Mouse (Mus musculus) urinary bladder, adult 18-20 months (tissue): ENCODE measurements around the gene Sh2d2a.
"Not testable (repeated sequence)": the region's sequence is repeated elsewhere in the genome, so short reads cannot be mapped to it uniquely, and the experiment has no call there.

Experiments used
- DNase-seq, 2 experiments: peaks; one replicate each; pipeline ENCODE4 v3.0.0; 2022; ENCODE audit warnings: low spot score in 2 of 2, mixed read lengths in 2 of 2

Sh2d2a gene

DNA sequence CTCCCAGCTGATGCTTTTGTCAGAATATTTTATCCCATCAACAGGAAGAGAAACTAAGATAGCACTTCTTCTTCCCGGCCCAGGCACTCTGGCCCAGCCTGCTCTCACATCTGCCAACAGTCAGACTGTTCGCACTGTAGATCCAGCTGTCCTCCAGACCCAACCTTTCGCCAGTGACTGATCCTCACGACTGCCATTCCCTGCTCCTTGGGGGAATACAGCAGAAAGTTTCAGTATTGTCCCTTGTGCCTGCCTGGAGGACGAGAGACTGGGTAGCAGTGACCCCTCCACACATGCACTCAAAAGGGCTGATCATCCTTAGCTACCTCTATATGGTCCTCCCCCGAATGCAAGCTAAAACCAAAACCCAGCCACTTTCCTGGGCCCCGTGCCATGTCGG lies 9.4 kb downstream of the Sh2d2a start:
- no peak for DNase-seq

DNA sequence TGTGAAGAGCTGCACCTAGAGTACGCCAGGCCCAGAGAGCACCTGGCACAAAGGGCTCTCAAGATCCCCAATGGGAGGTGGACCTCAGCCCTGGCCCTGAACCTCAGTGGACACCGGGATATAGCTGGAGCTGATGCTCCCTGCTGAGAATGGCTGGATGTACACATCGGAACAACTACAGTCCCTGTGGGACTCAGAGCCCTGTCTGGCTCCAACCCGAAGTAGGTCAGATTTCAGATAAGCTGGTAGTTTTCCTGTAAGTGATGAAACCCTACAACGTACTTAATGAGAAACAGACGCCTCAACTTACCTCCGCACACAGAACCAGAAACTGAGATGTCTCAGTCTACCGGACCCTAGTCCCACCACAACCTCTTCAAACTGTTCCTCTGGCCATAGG lies 11.1 kb downstream of the Sh2d2a start:
- DNase-seq: no peak

- DNase-seq: peak; percentile 28 to 33
These were observed 13.3 kb downstream of the Sh2d2a start for GRCm38 (mm10) chr3:87859813-87860212.

DNA sequence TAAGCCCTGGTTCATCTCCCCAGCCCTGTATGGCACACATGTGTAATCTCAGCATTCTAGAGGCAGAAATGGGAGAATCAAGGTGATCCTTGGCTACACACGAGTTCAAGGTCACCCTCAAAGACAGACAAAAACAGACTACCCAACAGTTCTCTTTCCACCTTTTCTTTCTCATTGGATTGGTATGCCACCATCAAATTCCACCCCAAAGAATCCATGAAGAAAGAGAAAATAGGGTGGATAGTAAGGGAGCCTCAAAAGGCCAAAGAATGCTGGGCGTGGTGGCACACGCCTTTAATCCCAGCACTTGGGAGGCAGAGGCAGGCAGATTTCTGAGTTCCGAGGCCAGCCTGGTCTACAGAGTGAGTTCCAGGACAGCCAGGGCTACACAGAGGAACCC lies 17.6 kb downstream of the Sh2d2a start:
- DNase-seq: not testable (repeated sequence)

- DNase-seq: no peak
These were observed 31.2 kb downstream of the Sh2d2a start for GRCm38 (mm10) chr3:87877730-87878129.

DNA sequence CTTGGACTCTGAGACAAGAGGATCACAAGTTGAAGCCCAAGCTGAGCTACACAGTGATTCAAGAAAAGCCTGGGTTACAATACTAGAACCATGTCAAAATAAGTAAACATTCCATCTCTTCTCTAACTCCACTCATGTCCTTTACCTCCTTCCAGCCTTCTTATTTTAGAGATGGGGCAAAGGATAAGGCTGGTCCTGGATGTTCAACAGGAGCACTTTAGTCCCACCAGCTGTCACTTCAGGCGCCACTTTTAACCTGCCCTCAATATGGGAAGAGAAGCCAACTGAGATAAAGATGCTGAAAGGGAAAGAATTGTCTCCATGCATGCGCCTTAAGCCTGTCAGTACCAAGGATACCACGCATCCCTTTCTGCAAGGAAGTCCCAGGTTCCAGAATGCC lies 37.7 kb downstream of the Sh2d2a start:
- DNase-seq: no peak

DNA sequence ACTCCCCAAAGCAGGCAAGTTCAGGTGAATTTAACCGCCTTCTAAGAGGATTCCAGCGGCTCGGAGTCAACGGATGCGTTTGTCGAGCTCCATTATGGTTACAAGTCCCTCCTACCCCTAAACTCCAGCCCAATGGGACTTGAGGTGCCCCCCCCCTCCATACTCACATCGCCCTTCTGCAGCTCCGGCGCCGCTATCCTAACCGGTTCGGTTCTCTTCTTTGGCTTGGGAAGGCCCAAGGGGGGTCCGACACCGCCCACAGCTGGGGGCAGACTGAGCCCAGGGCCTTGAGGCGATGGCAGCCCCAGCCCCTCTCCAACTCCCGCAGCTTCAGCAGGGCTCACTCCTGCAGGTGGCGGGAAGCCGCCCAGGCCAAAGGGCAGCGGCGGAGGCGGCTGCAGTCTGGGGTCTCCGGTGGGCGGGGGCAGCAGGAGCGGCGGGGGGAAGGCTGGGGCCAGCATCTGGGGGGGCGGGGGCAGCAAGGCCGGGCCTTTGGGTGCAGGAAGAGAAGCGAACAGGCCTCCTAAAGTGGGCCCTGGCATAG lies 38.2 kb downstream of the Sh2d2a start:
- DNase-seq: peak; percentile 14 to 21

GRCm38 (mm10) chr3:87885281-87886003 lies 38.9 kb downstream of the Sh2d2a start, which contains the start of gene Prcc:
Gene Prcc (minus strand): TSS chr3:87885608.
- DNase-seq: peak; percentile 73 to 91

GRCm38 (mm10) chr3:87886004-87886365 lies 39.4 kb downstream of the Sh2d2a start:
- peak in 1 of 2 experiments; percentile 30 for DNase-seq

DNA sequence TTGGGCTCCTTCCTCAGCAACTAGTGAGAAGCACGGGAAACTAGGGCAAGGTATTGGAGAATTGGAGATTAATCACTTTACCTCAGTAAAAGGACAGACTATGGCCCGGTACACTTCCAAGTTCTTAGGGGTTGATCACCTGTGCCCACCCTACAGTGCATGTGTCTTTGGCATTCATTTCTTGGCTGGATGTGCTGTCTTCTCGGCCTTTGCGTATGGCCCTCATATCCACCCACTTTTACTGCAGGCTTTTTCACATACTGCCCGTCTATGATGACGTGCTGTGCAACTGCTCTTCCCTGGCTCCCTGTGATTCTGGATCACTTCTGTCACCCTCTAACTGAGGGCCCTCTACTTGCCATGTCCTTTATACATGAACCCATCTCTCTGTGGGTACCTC lies 39.9 kb downstream of the Sh2d2a start:
- no peak for DNase-seq

DNA sequence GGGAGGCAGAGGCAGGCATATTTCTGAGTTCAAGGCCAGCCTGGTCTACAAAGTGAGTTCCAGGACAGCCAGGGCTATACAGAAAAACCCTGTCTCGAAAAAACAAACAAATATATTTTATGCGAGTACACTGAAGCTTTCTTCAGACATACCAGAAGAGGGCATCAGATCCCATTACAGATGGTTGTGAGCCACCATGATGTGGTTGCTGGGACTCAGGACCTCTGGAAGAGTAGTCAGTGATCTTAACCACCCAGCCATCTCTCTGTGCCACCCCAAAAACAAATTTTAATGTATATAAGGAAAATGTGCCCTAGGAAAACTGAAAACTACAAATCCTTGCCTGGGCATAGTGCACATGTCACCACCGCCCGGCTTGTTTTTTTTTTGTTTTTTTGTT lies 40.8 kb downstream of the Sh2d2a start:
- DNase-seq: not testable (repeated sequence)

- DNase-seq: no peak
These were observed 44.9 kb downstream of the Sh2d2a start for GRCm38 (mm10) chr3:87891481-87891880.

- DNase-seq: no peak
These were observed 46.9 kb downstream of the Sh2d2a start for GRCm38 (mm10) chr3:87893367-87893905.

DNA sequence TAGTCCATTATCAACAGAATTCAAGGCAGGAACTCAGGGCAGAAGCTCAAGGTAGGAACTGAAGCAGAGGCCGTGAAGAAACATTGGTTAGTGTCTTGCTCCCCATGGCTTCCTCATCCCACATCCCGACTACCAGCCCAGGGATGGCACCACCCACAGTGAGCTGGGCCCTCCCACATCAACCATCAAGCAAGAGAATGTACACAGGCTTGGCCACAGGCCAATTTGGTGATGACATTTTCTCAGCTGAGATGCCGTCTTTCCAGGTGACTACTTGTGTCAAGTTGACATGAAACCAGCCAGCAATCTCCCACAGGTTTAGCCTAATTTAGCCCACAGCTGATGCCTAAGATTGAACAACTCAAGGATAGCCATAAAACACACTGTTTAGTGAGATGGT lies 52.7 kb downstream of the Sh2d2a start:
- no peak for DNase-seq

DNA sequence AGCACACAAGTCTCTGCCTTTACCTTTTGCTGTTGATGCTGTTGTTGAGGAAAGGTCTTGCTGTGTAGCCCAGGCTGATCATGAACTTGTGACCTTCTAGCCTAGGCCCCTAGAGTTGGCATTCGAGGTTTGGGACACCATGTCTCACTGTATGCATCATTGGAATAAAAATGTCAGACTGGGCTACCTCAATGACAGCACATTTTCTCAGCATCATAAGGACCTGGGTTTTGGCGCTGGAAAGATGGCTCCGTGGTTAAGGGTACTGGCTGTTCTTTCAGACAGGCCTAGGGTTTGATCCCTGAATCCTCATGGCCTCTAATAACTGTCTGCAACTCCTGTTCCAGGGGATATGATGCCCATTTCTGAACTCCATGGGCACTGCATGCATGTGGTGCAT lies 53.2 kb downstream of the Sh2d2a start:
- DNase-seq: no peak

DNA sequence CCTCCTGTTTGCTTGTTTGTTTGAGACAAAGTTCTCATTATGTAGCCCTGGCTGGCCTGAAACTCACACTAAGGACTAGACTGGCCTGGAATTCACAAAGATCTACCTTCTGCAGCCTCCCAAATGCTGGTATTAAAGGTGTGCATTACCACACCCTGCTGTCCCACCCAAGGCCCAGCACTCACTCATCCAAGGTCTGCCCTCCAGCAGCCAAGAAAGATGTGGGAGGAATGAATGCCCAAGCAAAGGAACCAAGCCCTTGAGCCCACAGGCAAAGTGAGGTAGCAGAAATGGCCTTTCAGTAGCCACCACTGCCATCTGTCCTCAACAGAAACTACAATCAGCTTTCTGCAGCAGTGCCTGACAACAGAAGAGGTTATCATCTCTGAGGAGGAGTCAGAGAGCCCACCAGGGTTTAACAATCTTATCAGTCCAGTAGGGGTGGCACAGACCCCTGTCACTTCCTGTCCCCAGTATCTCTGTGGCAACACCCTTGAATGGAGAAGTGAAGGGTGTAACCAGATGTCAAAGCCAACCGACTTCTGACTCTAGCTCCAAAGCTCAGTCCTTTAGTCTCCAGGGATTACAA lies 54.6 kb downstream of the Sh2d2a start:
- no peak for DNase-seq

- not testable (repeated sequence) for DNase-seq
These were observed 55.4 kb downstream of the Sh2d2a start for GRCm38 (mm10) chr3:87901959-87902358.

DNA sequence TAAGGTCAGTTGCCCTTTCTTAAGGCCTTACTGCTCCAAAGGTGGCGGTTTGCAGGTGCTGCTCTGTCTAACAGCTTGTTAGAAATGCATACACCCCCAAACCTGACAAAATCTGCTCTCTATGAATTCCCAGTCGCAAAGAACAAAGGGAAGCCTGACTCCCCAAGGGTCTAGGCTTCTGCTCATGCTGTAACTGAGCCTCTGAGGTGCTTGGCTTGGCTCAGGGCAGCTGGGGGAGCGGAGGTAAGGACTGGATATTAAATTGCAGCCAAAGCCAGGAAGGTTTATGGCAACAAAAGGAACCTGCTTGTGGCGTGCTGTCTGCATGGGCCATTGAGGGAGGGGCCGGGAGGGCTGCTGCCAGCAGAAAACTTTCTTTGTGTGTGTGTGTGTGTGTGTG lies 57.3 kb downstream of the Sh2d2a start:
- no peak for DNase-seq
